Mouse (Mus musculus) T-cell, adult 2 months (primary cell): ENCODE results near the gene Plcd4.
A peak's percentile ranks its signal among the peaks of the same experiment; 100 is the strongest.

Source experiments
- DNase-seq: peaks from one replicate; pipeline ENCODE4 v3.0.0; 2022; ENCODE audit warnings: low spot score

Gene Plcd4

DNA sequence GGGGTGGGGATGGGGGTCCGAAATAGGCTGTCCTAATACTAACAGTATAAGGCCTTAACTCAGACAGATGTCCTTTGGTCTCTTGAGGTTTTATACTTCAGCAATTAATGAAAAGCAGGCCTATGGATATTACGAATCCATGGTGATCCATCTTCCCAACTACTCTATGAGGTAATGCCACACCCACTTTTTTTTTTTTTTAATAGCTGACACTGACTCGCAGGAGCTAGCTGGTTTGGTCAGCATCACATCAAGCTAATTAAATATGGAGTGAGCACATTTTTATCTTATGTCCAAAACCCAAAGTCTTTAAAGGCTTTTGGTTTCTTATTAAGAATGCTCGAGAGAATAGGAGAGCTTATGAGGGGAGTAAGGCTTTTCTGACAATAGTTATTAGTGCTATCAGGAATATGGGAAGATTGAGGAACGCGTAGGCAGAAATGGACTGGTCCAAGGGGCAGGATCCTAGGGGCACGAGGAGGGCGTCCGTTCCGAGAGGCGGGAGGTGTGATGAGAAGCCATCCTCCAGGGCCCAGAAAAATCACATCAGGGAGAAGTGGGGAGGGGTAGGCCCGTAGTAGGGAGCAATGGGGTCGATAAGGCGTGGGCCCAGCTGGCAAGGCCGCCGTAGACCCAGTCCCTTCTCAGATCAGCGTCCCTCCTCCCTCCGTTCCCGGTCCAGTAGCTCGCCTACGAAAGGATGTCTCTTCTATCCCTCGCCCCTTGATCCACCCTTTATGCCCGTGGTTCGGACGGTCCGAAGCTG is 58.0 kb downstream of the Plcd4 start:
- DNase-seq, result no peak

DNA sequence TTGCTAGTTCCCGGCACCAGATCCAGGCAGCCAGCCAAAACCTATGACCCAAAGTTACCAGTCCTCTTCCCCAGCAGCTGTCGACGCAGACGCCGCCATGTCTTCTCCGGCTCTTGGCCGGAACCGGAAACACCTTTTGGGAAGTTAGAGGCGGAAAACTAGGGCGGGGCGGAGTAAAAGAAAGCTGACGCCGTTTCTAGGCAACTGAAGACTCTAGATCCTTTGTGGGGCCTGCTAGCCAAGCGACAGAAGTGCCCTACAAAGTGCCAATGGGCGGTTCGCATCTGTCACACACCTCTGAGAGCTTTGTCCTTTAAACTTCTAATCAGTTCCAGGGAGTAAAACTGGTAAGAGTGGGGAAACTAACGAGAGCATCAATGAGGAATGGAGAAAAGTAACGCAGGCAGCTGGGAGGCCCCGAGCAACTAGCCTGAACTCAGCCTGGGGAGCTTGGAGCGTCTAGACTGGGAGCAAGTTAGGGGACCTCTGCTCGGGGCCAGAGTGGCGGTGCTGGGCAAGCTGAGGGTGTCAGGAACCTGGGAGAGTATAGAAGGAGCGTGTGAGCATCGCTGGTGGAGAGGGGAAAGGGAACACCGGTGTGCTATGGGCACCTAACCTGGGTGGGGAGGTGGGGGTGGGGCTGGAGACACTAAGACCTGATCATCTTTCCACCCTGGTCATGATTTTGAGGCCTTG is 58.7 kb downstream of the Plcd4 start, which contains the start of the genes Rnf25 and Stk36:
Gene Rnf25, minus strand, starts transcription at position 131 of the 696 bp plus-strand sequence.
Gene Stk36, plus strand, starts transcription at position 179 of the 696 bp plus-strand sequence.
- DNase-seq, result peak; percentile 84
